Mouse (Mus musculus): ENCODE measurements around the gene Olfr1154. TPM values are rescaled to one million over a fixed set of nuclear protein-coding genes. Genes with fewer than 3 reads are reported as not detected.

Gene Olfr1154
- polyA plus RNA-seq (2015; fragmentation: Nextera tagmentation; extraction: Ambion mirVana) = not detected in 2 replicates

- ATAC-seq (ENCODE audit: low FRiP score, low read depth) = no peak
- no peaks in the 10 kb centered on the region for H3K9me3 ChIP-seq
- H3K4me3 ChIP-seq = no peak within 1 kb of the TSS
- H3K9ac ChIP-seq = no peak within 1 kb of the TSS
- no peak within 1 kb of the TSS for H3K27ac ChIP-seq (replicated peaks)
- 95% methylated on average over 1 of the region's 1 CpGs for WGBS
- H3K27me3 ChIP-seq = no peaks in the 10 kb centered on the region
- no peak within 1 kb of the TSS for H3K4me2 ChIP-seq
- no peaks in the 10 kb centered on the region for H3K36me3 ChIP-seq
- no peaks in the 10 kb centered on the region for H3K4me1 ChIP-seq (replicated peaks)
Observed at GRCm38 (mm10) chr2:87905066-87905465, at the start of gene Olfr1154. Olfr1154 (minus strand) TSS chr2:87905166.

DNA sequence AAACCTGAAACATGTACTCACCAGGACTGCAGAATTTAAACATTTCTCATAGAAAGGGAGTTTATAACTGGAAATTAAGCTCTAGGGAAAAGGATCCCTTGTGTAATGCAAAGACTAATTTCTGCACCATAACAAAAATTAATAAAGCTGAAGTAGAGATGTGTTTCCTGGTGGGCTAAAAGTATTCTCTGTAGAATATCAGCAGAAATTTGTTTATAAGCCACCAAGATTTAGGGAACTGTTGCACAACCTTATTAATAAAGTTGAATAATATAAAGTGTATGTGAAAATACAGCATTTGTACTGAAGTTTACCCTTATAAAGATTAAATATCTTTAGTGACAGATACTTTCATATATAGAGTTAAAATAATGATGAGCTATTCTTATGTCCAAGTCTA is 48.0 kb upstream of the Olfr1154 start, which contains the start of gene Olfr1156:
TSS of gene Olfr1156 (minus strand) at position 101 of the 400 bp plus-strand sequence.
- Histone ChIP-seq H3K4me1 (replicated peaks) (no peaks in the 10 kb centered on the region), H3K27ac (replicated peaks) (no peak within 1 kb of the TSS), H3K4me3 (no peak within 1 kb of the TSS), H3K4me2 (no peak within 1 kb of the TSS), H3K9ac (no peak within 1 kb of the TSS), H3K27me3 (no peaks in the 10 kb centered on the region), H3K9me3 (no peaks in the 10 kb centered on the region), H3K36me3 (no peaks in the 10 kb centered on the region)
- ATAC-seq (ENCODE audit: low FRiP score, low read depth) = no peak

GRCm38 (mm10) chr2:87945037-87945436 is 40.1 kb upstream of the Olfr1154 start, which contains the start of gene Olfr1155:
Olfr1155 (minus strand) TSS chr2:87945137.
- no peaks in the 10 kb centered on the region for H3K27me3 ChIP-seq
- no peak within 1 kb of the TSS for H3K27ac ChIP-seq (replicated peaks)
- no peak within 1 kb of the TSS for H3K4me2 ChIP-seq
- no peak for ATAC-seq (ENCODE audit: low FRiP score, low read depth)
- no peak within 1 kb of the TSS for H3K4me3 ChIP-seq
- H3K4me1 ChIP-seq (replicated peaks) = no peaks in the 10 kb centered on the region
- no peaks in the 10 kb centered on the region for H3K9me3 ChIP-seq
- 100% methylated on average over 1 of the region's 1 CpGs for WGBS
- H3K9ac ChIP-seq = no peak within 1 kb of the TSS
- H3K36me3 ChIP-seq = no peaks in the 10 kb centered on the region

- Histone ChIP-seq H3K27me3 (no peaks in the 10 kb centered on the region), H3K4me2 (no peak within 1 kb of the TSS), H3K27ac (replicated peaks) (no peak within 1 kb of the TSS), H3K9ac (no peak within 1 kb of the TSS), H3K36me3 (no peaks in the 10 kb centered on the region), H3K9me3 (no peaks in the 10 kb centered on the region), H3K4me1 (replicated peaks) (no peaks in the 10 kb centered on the region), H3K4me3 (no peak within 1 kb of the TSS)
- 78% methylated on average over 1 of the region's 1 CpGs for WGBS
- no peak for ATAC-seq (ENCODE audit: low FRiP score, low read depth)
Observed at GRCm38 (mm10) chr2:87894662-87895061, 10.3 kb downstream of the Olfr1154 start, which contains the start of gene Olfr1153. Olfr1153 (plus strand) TSS chr2:87894962.

DNA sequence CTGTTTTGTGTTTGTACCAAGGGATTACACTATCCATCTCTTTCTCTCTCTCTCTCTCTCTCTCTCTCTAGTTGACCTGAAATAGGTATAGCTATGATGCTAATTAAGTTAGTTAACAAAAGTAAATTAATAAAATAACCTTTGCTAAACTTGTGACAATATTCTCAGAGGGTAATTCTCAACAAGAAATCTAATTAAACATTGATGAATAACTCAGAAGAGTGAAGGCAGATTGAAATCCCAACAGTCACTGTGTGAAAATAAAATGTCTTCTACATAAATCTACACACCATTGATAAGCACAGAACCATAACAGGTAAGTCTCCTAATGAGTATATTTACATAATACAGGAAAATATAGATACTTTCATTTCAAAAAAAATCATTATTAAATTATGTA is 38.8 kb downstream of the Olfr1154 start, which contains the start of gene Olfr1152:
TSS of gene Olfr1152 (plus strand) at position 301 of the 400 bp plus-strand sequence.
- no peaks in the 10 kb centered on the region for H3K9me3 ChIP-seq
- no peaks in the 10 kb centered on the region for H3K27me3 ChIP-seq
- H3K4me3 ChIP-seq = no peak within 1 kb of the TSS
- no peak for ATAC-seq (ENCODE audit: low FRiP score, low read depth)
- H3K27ac ChIP-seq (replicated peaks) = no peak within 1 kb of the TSS
- H3K9ac ChIP-seq = no peak within 1 kb of the TSS
- no peaks in the 10 kb centered on the region for H3K36me3 ChIP-seq
- H3K4me1 ChIP-seq (replicated peaks) = no peaks in the 10 kb centered on the region
- H3K4me2 ChIP-seq = no peak within 1 kb of the TSS

DNA sequence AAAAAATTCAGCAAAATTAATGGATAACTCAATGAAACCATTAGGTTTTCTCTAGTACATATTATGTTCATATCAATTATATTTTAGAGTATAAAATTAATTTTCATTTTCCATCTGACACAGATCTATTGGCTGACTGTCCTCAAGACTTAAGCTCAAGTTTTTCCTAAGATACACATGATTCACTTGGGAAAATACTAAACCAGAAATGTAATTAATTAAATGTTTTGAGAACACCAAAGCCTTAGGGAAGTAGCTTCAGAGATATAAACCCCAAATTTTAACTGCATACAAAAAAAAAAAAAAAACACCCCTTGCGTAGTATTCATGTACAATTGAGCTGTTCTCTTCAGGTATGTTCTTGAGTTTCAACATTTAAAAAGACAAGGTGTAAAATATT is 49.4 kb downstream of the Olfr1154 start, which contains the start of gene Olfr1151:
TSS of gene Olfr1151 (plus strand) at position 301 of the 400 bp plus-strand sequence.
- H3K4me1 ChIP-seq (replicated peaks) = no peaks in the 10 kb centered on the region
- no peak within 1 kb of the TSS for H3K27ac ChIP-seq (replicated peaks)
- H3K4me2 ChIP-seq = no peak within 1 kb of the TSS
- H3K36me3 ChIP-seq = no peaks in the 10 kb centered on the region
- H3K27me3 ChIP-seq = no peaks in the 10 kb centered on the region
- ATAC-seq (ENCODE audit: low FRiP score, low read depth) = no peak
- H3K9me3 ChIP-seq = no peaks in the 10 kb centered on the region
- no peak within 1 kb of the TSS for H3K4me3 ChIP-seq
- 90% methylated on average over 1 of the region's 1 CpGs for WGBS
- H3K9ac ChIP-seq = no peak within 1 kb of the TSS

Other genes starting within 250 kb of the Olfr1154 start
- not detected in 2 replicates for gene Olfr1134, start 246.7 kb downstream of the Olfr1154 start, polyA plus RNA-seq (2015; fragmentation: Nextera tagmentation; extraction: Ambion mirVana)
- gene Olfr1135, start 231.5 kb downstream of the Olfr1154 start, polyA plus RNA-seq (2015; fragmentation: Nextera tagmentation; extraction: Ambion mirVana) = not detected in 2 replicates
- not detected in 2 replicates for gene Olfr1136, start 211.2 kb downstream of the Olfr1154 start, polyA plus RNA-seq (2015; fragmentation: Nextera tagmentation; extraction: Ambion mirVana)
- not detected in 2 replicates for gene Olfr1137, start 192.0 kb downstream of the Olfr1154 start, polyA plus RNA-seq (2015; fragmentation: Nextera tagmentation; extraction: Ambion mirVana)
- gene Olfr1138, start 165.2 kb downstream of the Olfr1154 start, polyA plus RNA-seq (2015; fragmentation: Nextera tagmentation; extraction: Ambion mirVana) = not detected in 2 replicates
- gene Olfr1140, start 161.4 kb downstream of the Olfr1154 start, polyA plus RNA-seq (2015; fragmentation: Nextera tagmentation; extraction: Ambion mirVana) = not detected in 2 replicates
- gene Olfr1141, start 151.2 kb downstream of the Olfr1154 start, polyA plus RNA-seq (2015; fragmentation: Nextera tagmentation; extraction: Ambion mirVana) = not detected in 2 replicates
- not detected in 2 replicates for gene Olfr152, start 125.7 kb downstream of the Olfr1154 start, polyA plus RNA-seq (2015; fragmentation: Nextera tagmentation; extraction: Ambion mirVana)
- gene Olfr1143, start 104.6 kb downstream of the Olfr1154 start, polyA plus RNA-seq (2015; fragmentation: Nextera tagmentation; extraction: Ambion mirVana) = not detected in 2 replicates
- gene Olfr1145, start 95.3 kb downstream of the Olfr1154 start, polyA plus RNA-seq (2015; fragmentation: Nextera tagmentation; extraction: Ambion mirVana) = not detected in 2 replicates
- gene Olfr1148, start 74.6 kb downstream of the Olfr1154 start, polyA plus RNA-seq (2015; fragmentation: Nextera tagmentation; extraction: Ambion mirVana) = not detected in 2 replicates
- gene Olfr1150-ps1, start 61.2 kb downstream of the Olfr1154 start, polyA plus RNA-seq (2015; fragmentation: Nextera tagmentation; extraction: Ambion mirVana) = not detected in 2 replicates
- not detected in 2 replicates for gene Olfr1151, start 49.3 kb downstream of the Olfr1154 start, polyA plus RNA-seq (2015; fragmentation: Nextera tagmentation; extraction: Ambion mirVana)
- gene Olfr1152, start 38.7 kb downstream of the Olfr1154 start, polyA plus RNA-seq (2015; fragmentation: Nextera tagmentation; extraction: Ambion mirVana) = not detected in 2 replicates
- gene Olfr1153, start 10.2 kb downstream of the Olfr1154 start, polyA plus RNA-seq (2015; fragmentation: Nextera tagmentation; extraction: Ambion mirVana) = 0.09 TPM in 1 of 2 replicates, not detected in the other
- not detected in 2 replicates for gene Olfr1155, start 40.0 kb upstream of the Olfr1154 start, polyA plus RNA-seq (2015; fragmentation: Nextera tagmentation; extraction: Ambion mirVana)
- not detected in 2 replicates for gene Olfr1156, start 47.9 kb upstream of the Olfr1154 start, polyA plus RNA-seq (2015; fragmentation: Nextera tagmentation; extraction: Ambion mirVana)
- not detected in 2 replicates for gene Olfr1157, start 63.1 kb upstream of the Olfr1154 start, polyA plus RNA-seq (2015; fragmentation: Nextera tagmentation; extraction: Ambion mirVana)
- gene Olfr74, start 69.5 kb upstream of the Olfr1154 start, polyA plus RNA-seq (2015; fragmentation: Nextera tagmentation; extraction: Ambion mirVana) = not detected in 2 replicates
- gene Olfr1158, start 84.9 kb upstream of the Olfr1154 start, polyA plus RNA-seq (2015; fragmentation: Nextera tagmentation; extraction: Ambion mirVana) = not detected in 2 replicates
- not detected in 2 replicates for gene Olfr1160, start 103.1 kb upstream of the Olfr1154 start, polyA plus RNA-seq (2015; fragmentation: Nextera tagmentation; extraction: Ambion mirVana)
- gene Olfr1161, start 117.6 kb upstream of the Olfr1154 start, polyA plus RNA-seq (2015; fragmentation: Nextera tagmentation; extraction: Ambion mirVana) = not detected in 2 replicates
- not detected in 2 replicates for gene Olfr73, start 132.5 kb upstream of the Olfr1154 start, polyA plus RNA-seq (2015; fragmentation: Nextera tagmentation; extraction: Ambion mirVana)
- gene Olfr1162, start 146.0 kb upstream of the Olfr1154 start, polyA plus RNA-seq (2015; fragmentation: Nextera tagmentation; extraction: Ambion mirVana) = not detected in 2 replicates
- not detected in 2 replicates for gene Olfr1163, start 166.7 kb upstream of the Olfr1154 start, polyA plus RNA-seq (2015; fragmentation: Nextera tagmentation; extraction: Ambion mirVana)
- not detected in 2 replicates for gene Olfr1164, start 188.8 kb upstream of the Olfr1154 start, polyA plus RNA-seq (2015; fragmentation: Nextera tagmentation; extraction: Ambion mirVana)
- gene Olfr1166, start 223.1 kb upstream of the Olfr1154 start, polyA plus RNA-seq (2015; fragmentation: Nextera tagmentation; extraction: Ambion mirVana) = not detected in 2 replicates